In the genomic region with DNA sequence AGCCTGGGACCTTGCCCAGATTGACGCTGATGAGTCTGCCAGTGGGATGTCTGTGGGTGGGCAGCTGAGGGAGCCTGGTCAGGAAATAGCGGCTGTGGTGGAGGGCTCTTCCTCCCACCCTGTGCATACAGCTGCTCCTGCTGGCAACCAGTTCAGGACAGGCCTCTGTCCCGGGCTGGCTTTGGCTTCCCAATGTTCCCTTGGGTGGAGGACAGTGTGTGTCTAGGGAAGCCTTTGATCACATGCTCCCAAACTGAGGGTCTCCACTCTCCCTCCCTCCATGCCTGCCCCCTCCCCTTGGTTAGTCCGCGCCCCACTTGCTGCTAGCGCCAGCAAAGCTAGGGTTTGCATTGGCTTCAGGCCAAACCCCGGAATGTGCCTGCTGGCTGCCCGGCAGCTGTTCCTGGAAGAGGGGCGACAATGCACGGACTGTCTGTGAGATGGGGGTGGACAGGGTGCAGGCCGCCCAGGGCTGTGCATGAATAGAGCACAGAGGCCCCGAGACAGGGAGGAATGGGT, we compare ENCODE assay signal across 9 mouse cellular contexts. TPM values are rescaled to one million over a fixed set of nuclear protein-coding genes. Genes with fewer than 3 reads are reported as not detected.
DNase-seq lines count a peak whose midpoint lies in the region; ATAC-seq lines count a peak whose summit lies in the region.
"Had no signal": no experiment of that assay in that cellular context is flagged by ENCODE, and none has a peak within 500 bp of the region (broad histone marks: within the 10 kb centered on the region; RNA-seq: fewer than 3 reads in every experiment).

No protein-coding gene starts in this region.

- no peak overlapping the region for H3K4me3 ChIP-seq in forebrain, embryonic 12.5 days (replicated peaks)
- no peak overlapping the region for H3K4me3 ChIP-seq in forebrain, embryonic 10.5 days
- H3K4me3 ChIP-seq in intestine, embryonic 16.5 days (ENCODE audit: low read length) = no peak overlapping the region
- H3K4me3 ChIP-seq in midbrain, embryonic 12.5 days = no peak overlapping the region
- H3K4me3 ChIP-seq: erythroblast, embryonic 14.5 days had no signal

- no peaks in the 10 kb centered on the region for H3K9me3 ChIP-seq in forebrain, embryonic 12.5 days
- H3K9me3 ChIP-seq in forebrain, embryonic 10.5 days = no peaks in the 10 kb centered on the region
- H3K9me3 ChIP-seq in intestine, embryonic 16.5 days (ENCODE audit: control insufficient read depth, low read length) = no peaks in the 10 kb centered on the region
- H3K9me3 ChIP-seq in midbrain, embryonic 12.5 days = no peaks in the 10 kb centered on the region

- WGBS in forebrain, embryonic 12.5 days = 50% methylated on average over 12 of the region's 12 CpGs
- WGBS in forebrain, embryonic 10.5 days = 85% methylated on average over 12 of the region's 12 CpGs
- 43% methylated on average over 12 of the region's 12 CpGs for WGBS in intestine, embryonic 16.5 days
- 65% methylated on average over 12 of the region's 12 CpGs for WGBS in midbrain, embryonic 12.5 days

- no peak for DNase-seq in forebrain, embryonic 10.5 days (ENCODE audit: extremely low spot score, low spot score)
- peak; percentile 41 for DNase-seq in urinary bladder, adult 2 months (ENCODE audit: low spot score)
- DNase-seq in urinary bladder, postnatal 25 days (ENCODE audit: low spot score) = no peak
- DNase-seq in spleen, postnatal 36 days (ENCODE audit: low spot score in 2 of 2) = no peak

- peak overlapping the region; percentile 53 for H3K27ac ChIP-seq in forebrain, embryonic 12.5 days
- no peak overlapping the region; the same call in 1 of the 2 replicates for H3K27ac ChIP-seq in forebrain, embryonic 10.5 days
- H3K27ac ChIP-seq in intestine, embryonic 16.5 days (ENCODE audit: low read length) = peak overlapping the region; percentile 40; the same call in 1 of the 2 replicates
- peak overlapping the region; percentile 22; the same call in 1 of the 2 replicates for H3K27ac ChIP-seq in midbrain, embryonic 12.5 days (replicated peaks)

- peaks cover 13% of the 10 kb centered on the region; the same call in 1 of the 2 replicates for H3K27me3 ChIP-seq in forebrain, embryonic 12.5 days
- peaks cover 19% of the 10 kb centered on the region for H3K27me3 ChIP-seq in forebrain, embryonic 10.5 days (ENCODE audit: poor library complexity, severe bottlenecking)
- H3K27me3 ChIP-seq in intestine, embryonic 16.5 days (replicated peaks; ENCODE audit: control insufficient read depth, insufficient read depth, low read length) = no peaks in the 10 kb centered on the region
- H3K27me3 ChIP-seq in midbrain, embryonic 12.5 days = peaks cover 13% of the 10 kb centered on the region

- no peaks in the 10 kb centered on the region for H3K36me3 ChIP-seq in forebrain, embryonic 12.5 days (replicated peaks)
- no peaks in the 10 kb centered on the region for H3K36me3 ChIP-seq in forebrain, embryonic 10.5 days (replicated peaks)
- H3K36me3 ChIP-seq in intestine, embryonic 16.5 days (ENCODE audit: control insufficient read depth, insufficient read depth, low read length) = no peaks in the 10 kb centered on the region
- H3K36me3 ChIP-seq in midbrain, embryonic 12.5 days = no peaks in the 10 kb centered on the region

- H3K4me1 ChIP-seq in forebrain, embryonic 12.5 days = peaks cover 14% of the 10 kb centered on the region
- peaks cover 20% of the 10 kb centered on the region for H3K4me1 ChIP-seq in forebrain, embryonic 10.5 days
- peaks cover 29% of the 10 kb centered on the region for H3K4me1 ChIP-seq in intestine, embryonic 16.5 days (ENCODE audit: control insufficient read depth, insufficient read depth, low read length)
- H3K4me1 ChIP-seq in midbrain, embryonic 12.5 days = peaks cover 13% of the 10 kb centered on the region

- H3K4me2 ChIP-seq in forebrain, embryonic 12.5 days = no peak overlapping the region
- H3K4me2 ChIP-seq in intestine, embryonic 16.5 days (ENCODE audit: low read depth, low read length) = no peak overlapping the region
- H3K4me2 ChIP-seq in midbrain, embryonic 12.5 days (replicated peaks) = no peak overlapping the region

- peak; percentile 74 for ATAC-seq in forebrain, embryonic 12.5 days (ENCODE audit: low FRiP score)
- no peak for ATAC-seq in intestine, embryonic 16.5 days
- peak; percentile 66; the same call in 1 of the 2 replicates for ATAC-seq in midbrain, embryonic 12.5 days (ENCODE audit: low FRiP score, low read depth)
- ATAC-seq in cerebellum, adult (ENCODE audit: insufficient number of reproducible peaks, low FRiP score, low TSS enrichment) = no peak

- no peak overlapping the region for H3K9ac ChIP-seq in forebrain, embryonic 12.5 days
- peak overlapping the region; percentile 36; the same call in 1 of the 2 replicates for H3K9ac ChIP-seq in intestine, embryonic 16.5 days (ENCODE audit: low read depth, low read length)
- no peak overlapping the region for H3K9ac ChIP-seq in midbrain, embryonic 12.5 days (replicated peaks)

RNA-seq across cellular contexts. Expression of a gene that starts 4.4 kb away (rescaled TPM):
- polyA plus RNA-seq in forebrain, embryonic 12.5 days (2016; fragmentation: Nextera tagmentation; extraction: Ambion mirVana) = not detected in 2 replicates
- polyA plus RNA-seq in forebrain, embryonic 10.5 days (2016; fragmentation: Nextera tagmentation; extraction: Ambion mirVana) = 0.18 TPM in 1 of 2 replicates, not detected in the other
- 316 and 420 TPM in 2 replicates for polyA plus RNA-seq in urinary bladder, adult 2 months (2012; rRNA removed)
- 8.8 and 10.4 TPM in 2 replicates for polyA plus RNA-seq in intestine, embryonic 16.5 days (2015; fragmentation: Nextera tagmentation; extraction: Ambion mirVana)
- 0.56 TPM in 1 of 2 replicates, not detected in the other for polyA plus RNA-seq in midbrain, embryonic 12.5 days (2016; fragmentation: Nextera tagmentation; extraction: Ambion mirVana)
- polyA plus RNA-seq: erythroblast, embryonic 14.5 days had no signal

RNA-seq across cellular contexts. Expression of a gene that starts 11.4 kb away (rescaled TPM):
- polyA plus RNA-seq in forebrain, embryonic 12.5 days (2016; fragmentation: Nextera tagmentation; extraction: Ambion mirVana) = 1.3 TPM in 1 of 2 replicates, not detected in the other
- polyA plus RNA-seq in forebrain, embryonic 10.5 days (2016; fragmentation: Nextera tagmentation; extraction: Ambion mirVana) = 0.46 and 1.4 TPM in 2 replicates
- 39.4 and 48.2 TPM in 2 replicates for polyA plus RNA-seq in urinary bladder, adult 2 months (2012; rRNA removed)
- polyA plus RNA-seq in intestine, embryonic 16.5 days (2015; fragmentation: Nextera tagmentation; extraction: Ambion mirVana) = 4.3 and 4.7 TPM in 2 replicates
- polyA plus RNA-seq in midbrain, embryonic 12.5 days (2016; fragmentation: Nextera tagmentation; extraction: Ambion mirVana) = 0.66 TPM in 1 of 2 replicates, not detected in the other
- polyA plus RNA-seq: erythroblast, embryonic 14.5 days had no signal

RNA-seq across cellular contexts. Expression of a gene that starts 30.4 kb away (rescaled TPM):
- polyA plus RNA-seq in forebrain, embryonic 12.5 days (2016; fragmentation: Nextera tagmentation; extraction: Ambion mirVana) = 5.4 and 6.3 TPM in 2 replicates
- 10.7 and 12.0 TPM in 2 replicates for polyA plus RNA-seq in forebrain, embryonic 10.5 days (2016; fragmentation: Nextera tagmentation; extraction: Ambion mirVana)
- 379 and 420 TPM in 2 replicates for polyA plus RNA-seq in urinary bladder, adult 2 months (2012; rRNA removed)
- polyA plus RNA-seq in intestine, embryonic 16.5 days (2015; fragmentation: Nextera tagmentation; extraction: Ambion mirVana) = 125 and 134 TPM in 2 replicates
- 9.8 and 11.1 TPM in 2 replicates for polyA plus RNA-seq in midbrain, embryonic 12.5 days (2016; fragmentation: Nextera tagmentation; extraction: Ambion mirVana)

RNA-seq across cellular contexts. Expression of a gene that starts 42.4 kb away (rescaled TPM):
- 132 TPM in 2 replicates for polyA plus RNA-seq in forebrain, embryonic 12.5 days (2016; fragmentation: Nextera tagmentation; extraction: Ambion mirVana)
- polyA plus RNA-seq in forebrain, embryonic 10.5 days (2016; fragmentation: Nextera tagmentation; extraction: Ambion mirVana) = 135 and 142 TPM in 2 replicates
- polyA plus RNA-seq in urinary bladder, adult 2 months (2012; rRNA removed) = 836 and 938 TPM in 2 replicates
- polyA plus RNA-seq in intestine, embryonic 16.5 days (2015; fragmentation: Nextera tagmentation; extraction: Ambion mirVana) = 395 and 444 TPM in 2 replicates
- 163 and 183 TPM in 2 replicates for polyA plus RNA-seq in midbrain, embryonic 12.5 days (2016; fragmentation: Nextera tagmentation; extraction: Ambion mirVana)

RNA-seq across cellular contexts. Expression of a gene that starts 47.8 kb away (rescaled TPM):
- 0.60 and 0.91 TPM in 2 replicates for polyA plus RNA-seq in forebrain, embryonic 12.5 days (2016; fragmentation: Nextera tagmentation; extraction: Ambion mirVana)
- polyA plus RNA-seq in forebrain, embryonic 10.5 days (2016; fragmentation: Nextera tagmentation; extraction: Ambion mirVana) = not detected in 2 replicates
- 2.0 and 2.2 TPM in 2 replicates for polyA plus RNA-seq in urinary bladder, adult 2 months (2012; rRNA removed)
- polyA plus RNA-seq in intestine, embryonic 16.5 days (2015; fragmentation: Nextera tagmentation; extraction: Ambion mirVana) = 0.43 and 2.3 TPM in 2 replicates
- polyA plus RNA-seq in midbrain, embryonic 12.5 days (2016; fragmentation: Nextera tagmentation; extraction: Ambion mirVana) = 0.56 TPM in 1 of 2 replicates, not detected in the other

Comparison
In these comparisons a context has a peak if more than half of its experiments do, and no peak if none do; other contexts are left out.
1. ATAC-seq: peak in forebrain, embryonic 12.5 days (single experiment) and midbrain, embryonic 12.5 days (single experiment); none in intestine, embryonic 16.5 days (single experiment) and cerebellum, adult (single experiment).
2. RNA of a gene that starts 4.4 kb away (polyA plus RNA-seq): 316 to 420 TPM in urinary bladder, adult 2 months; 8.8 to 10.4 TPM in intestine, embryonic 16.5 days, 0.56 TPM in midbrain, embryonic 12.5 days, 0.18 TPM in forebrain, embryonic 10.5 days and not detected in forebrain, embryonic 12.5 days; every median in the first group is over 10 times any median in the second.